Mouse (Mus musculus) olfactory bulb, adult 2 months (tissue): ENCODE data around the gene Ddah1.

Experiments used
- CTCF ChIP-seq: fragments of 200-500 bp; IDR thresholded peaks from 2 replicates; pipeline ENCODE4 v1.5.1; 2012; ENCODE audit warnings: low read depth, mild to moderate bottlenecking, low read length, moderate library complexity; ENCODE audit not compliant: insufficient read depth
- POLR2A ChIP-seq: fragments of 200-500 bp; IDR thresholded peaks from 2 replicates; pipeline ENCODE4 v1.6.1; 2012; ENCODE audit warnings: mild to moderate bottlenecking, low read depth, low read length, moderate library complexity; ENCODE audit not compliant: insufficient read depth

DNA sequence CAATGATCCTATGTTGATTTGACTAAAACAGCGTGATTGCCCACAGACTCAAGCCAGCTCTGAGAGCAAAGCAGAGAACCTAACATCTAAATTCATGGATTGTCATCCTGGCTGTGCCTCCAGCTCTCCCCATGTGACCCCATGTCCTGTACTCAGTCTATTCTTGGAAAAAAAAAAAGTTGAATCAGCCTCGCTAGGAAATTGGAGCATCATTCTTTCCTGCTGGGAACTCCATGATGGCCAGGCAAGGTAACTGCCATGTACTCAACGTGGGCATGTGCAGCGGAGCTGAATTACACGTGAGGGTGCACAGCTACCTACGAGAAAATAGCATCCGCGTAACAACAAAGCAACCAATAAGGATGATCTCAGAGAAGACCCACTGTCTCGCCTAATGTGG, 114.2 kb downstream of the Ddah1 start:
- TF ChIP-seq POLR2A (no peak), CTCF (no peak)
